Mouse (Mus musculus) forebrain, embryonic 15.5 days (tissue): ENCODE measurements around the gene Dpm3. TPM values are rescaled to one million over a fixed set of nuclear protein-coding genes. Genes with fewer than 3 reads are reported as not detected.
A peak's percentile ranks its signal among the peaks of the same experiment; 100 is the strongest.

Source experiments
- ATAC-seq: fragments of 200-750 bp; cut with Nextera tagmentation; replicated peaks from 2 replicates; pipeline ENCODE4 v1.8.0; 2017; ENCODE audit warnings: mild to moderate bottlenecking, moderate TSS enrichment, moderate library complexity
- H3K27ac ChIP-seq: fragments of 300-500 bp; sonication (generic); replicated peaks from 2 replicates; pipeline ENCODE4 v1.5.1; 2015; ENCODE audit warnings: mild to moderate bottlenecking, inconsistent platforms
- H3K27me3 ChIP-seq: fragments of 300-500 bp; sonication (generic); 2 replicates; pipeline ENCODE4 v1.6.1; 2015; ENCODE audit warnings: inconsistent platforms
- H3K36me3 ChIP-seq: fragments of 300-500 bp; sonication (generic); 2 replicates; pipeline ENCODE4 v1.6.1; 2015; ENCODE audit warnings: mild to moderate bottlenecking, inconsistent platforms
- H3K4me1 ChIP-seq: fragments of 300-500 bp; sonication (generic); 2 replicates; pipeline ENCODE4 v1.6.1; 2015; ENCODE audit warnings: inconsistent platforms
- H3K4me2 ChIP-seq: fragments of 300-500 bp; sonication (generic); replicated peaks from 2 replicates; pipeline ENCODE4 v1.6.1; 2015; ENCODE audit warnings: mild to moderate bottlenecking, inconsistent platforms
- H3K4me3 ChIP-seq: fragments of 300-500 bp; sonication (generic); 2 replicates; pipeline ENCODE4 v1.5.1; 2015; ENCODE audit warnings: mild to moderate bottlenecking, inconsistent platforms
- H3K9ac ChIP-seq: fragments of 300-500 bp; sonication (generic); replicated peaks from 2 replicates; pipeline ENCODE4 v1.6.1; 2015; ENCODE audit warnings: mild to moderate bottlenecking, inconsistent platforms
- H3K9me3 ChIP-seq: fragments of 300-500 bp; sonication (generic); 2 replicates; pipeline ENCODE4 v1.6.1; 2016; ENCODE audit warnings: inconsistent platforms
- WGBS: fragments of 180-500 bp; shearing (Covaris S2); methylation state at CpG from one replicate; pipeline ENCODE4 v1.1.7; 2015; ENCODE audit warnings: mixed read lengths; 5-methylcytosine and 5-hydroxymethylcytosine counted together
- polyA plus RNA-seq: library from polyadenylated mRNA; unstranded; fragments of >200 nt; fragmentation: Nextera tagmentation; extraction: Ambion mirVana; gene quantifications from 2 replicates; pipeline ENCODE4 v1.2.1, GENCODE M21; 2015

Dpm3 gene
- polyA plus RNA-seq, 1 experiment from 2014 or later = 76.5 TPM

DNA sequence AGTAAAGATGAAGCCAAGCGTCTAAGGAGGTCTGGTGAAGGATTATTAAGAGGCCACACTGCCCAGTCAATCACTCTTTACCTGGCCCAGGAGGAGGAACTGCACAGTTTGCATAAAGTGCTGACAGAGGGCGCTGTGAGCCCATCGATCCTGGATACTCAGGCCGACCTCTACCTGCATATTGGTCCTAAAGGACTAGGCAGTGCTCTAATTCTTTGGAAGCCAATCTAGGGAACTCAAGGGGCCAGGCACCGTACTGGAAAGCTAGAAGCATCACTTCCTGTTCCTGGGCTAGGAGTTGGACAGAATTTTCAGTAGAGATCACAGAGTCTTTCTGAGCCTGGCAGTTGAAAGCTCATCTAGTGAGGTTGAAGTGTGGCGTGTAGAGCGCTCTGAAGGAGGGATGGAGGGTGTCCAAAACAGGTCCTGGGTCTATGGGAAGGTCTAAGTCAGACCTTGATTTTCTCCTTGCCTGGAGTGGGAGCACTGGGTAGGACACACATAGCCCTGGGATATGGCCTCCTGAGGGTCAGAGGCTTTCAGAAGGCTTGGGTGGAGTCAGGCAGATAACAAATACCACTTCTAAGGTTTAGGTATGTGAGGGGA is 8.6 kb upstream of the Dpm3 start:
- no peaks in the 10 kb centered on the region for H3K9me3 ChIP-seq
- H3K9ac ChIP-seq = no peak overlapping the region
- no peak for ATAC-seq
- H3K27ac ChIP-seq = no peak overlapping the region
- H3K4me1 ChIP-seq = peaks cover 22% of the 10 kb centered on the region
- H3K27me3 ChIP-seq = no peaks in the 10 kb centered on the region
- no peak overlapping the region for H3K4me2 ChIP-seq
- WGBS = 23% methylated on average over 7 of the region's 7 CpGs
- no peak overlapping the region for H3K4me3 ChIP-seq
- no peaks in the 10 kb centered on the region for H3K36me3 ChIP-seq

DNA sequence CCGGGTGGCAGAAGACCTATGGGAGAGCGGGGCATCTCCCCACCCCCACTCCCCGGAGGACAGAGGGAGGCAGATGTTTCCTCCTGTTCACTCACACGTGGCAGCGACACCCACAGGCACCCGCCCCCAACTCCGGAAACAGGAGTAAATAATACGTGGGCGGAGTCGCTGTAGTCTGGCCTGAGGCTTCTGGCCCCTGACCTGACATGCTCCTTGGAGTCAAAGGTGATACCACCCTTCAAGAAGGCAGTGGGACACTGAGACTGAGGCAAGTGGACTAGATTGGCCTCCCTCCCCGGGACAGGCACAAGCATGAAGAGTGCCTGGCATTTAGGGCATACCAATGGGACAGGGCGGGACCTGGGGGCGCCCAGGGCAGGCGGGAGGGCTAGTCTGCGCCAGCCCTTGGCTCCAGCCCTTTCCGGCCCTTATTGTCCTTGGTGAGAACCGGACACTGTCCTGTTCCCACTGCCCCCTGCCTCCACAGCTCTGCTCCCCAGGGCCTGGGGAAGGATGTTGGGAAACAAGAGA is 7.7 kb upstream of the Dpm3 start:
- WGBS = 10% methylated on average over 17 of the region's 17 CpGs
- Histone ChIP-seq H3K27ac (no peak overlapping the region), H3K9me3 (no peaks in the 10 kb centered on the region), H3K27me3 (no peaks in the 10 kb centered on the region), H3K4me3 (no peak overlapping the region), H3K9ac (no peak overlapping the region), H3K4me1 (peaks cover 17% of the 10 kb centered on the region), H3K4me2 (no peak overlapping the region), H3K36me3 (no peaks in the 10 kb centered on the region)
- no peak for ATAC-seq

DNA sequence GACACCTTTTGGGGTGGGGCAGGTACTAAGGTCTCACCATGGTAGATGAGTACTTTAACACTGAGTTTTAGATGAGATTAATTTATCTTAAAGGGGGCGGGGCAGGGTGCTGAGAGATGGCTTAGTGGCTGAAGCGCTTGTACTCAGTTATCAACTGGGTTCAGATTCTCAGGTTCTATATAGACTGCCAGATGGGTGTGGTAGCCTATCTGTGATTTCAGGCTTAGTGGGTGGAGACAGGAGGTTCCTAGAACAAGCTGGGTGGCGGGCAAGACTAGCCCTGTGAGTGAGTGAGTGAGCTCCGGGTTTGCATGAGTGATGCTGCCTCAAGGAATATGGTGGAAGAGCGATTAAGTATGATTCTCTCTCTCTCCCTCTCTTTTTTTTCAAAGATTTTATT is 4.2 kb upstream of the Dpm3 start:
- no peak overlapping the region for H3K4me3 ChIP-seq
- no peak overlapping the region for H3K27ac ChIP-seq
- H3K27me3 ChIP-seq = no peaks in the 10 kb centered on the region
- ATAC-seq = no peak
- peaks cover 6% of the 10 kb centered on the region; the same call in 1 of the 2 replicates for H3K4me1 ChIP-seq
- no peak overlapping the region for H3K4me2 ChIP-seq
- H3K36me3 ChIP-seq = no peaks in the 10 kb centered on the region
- WGBS = 91% methylated on average over 5 of the region's 5 CpGs
- H3K9ac ChIP-seq = no peak overlapping the region
- no peaks in the 10 kb centered on the region for H3K9me3 ChIP-seq

- H3K9ac ChIP-seq = no peak overlapping the region
- ATAC-seq = no peak
- WGBS = 81% methylated on average over 5 of the region's 5 CpGs
- no peaks in the 10 kb centered on the region for H3K27me3 ChIP-seq
- H3K4me3 ChIP-seq = no peak overlapping the region
- peaks cover 5% of the 10 kb centered on the region; the same call in 1 of the 2 replicates for H3K4me1 ChIP-seq
- no peak overlapping the region for H3K27ac ChIP-seq
- no peaks in the 10 kb centered on the region for H3K36me3 ChIP-seq
- no peak overlapping the region for H3K4me2 ChIP-seq
- H3K9me3 ChIP-seq = no peaks in the 10 kb centered on the region
Measured at GRCm38 (mm10) chr3:89256177-89256576, 3.0 kb upstream of the Dpm3 start.

GRCm38 (mm10) chr3:89260211-89260610 is 1.1 kb downstream of the Dpm3 start:
- Histone ChIP-seq H3K9me3 (no peaks in the 10 kb centered on the region), H3K4me2 (no peak overlapping the region), H3K36me3 (no peaks in the 10 kb centered on the region), H3K4me1 (no peaks in the 10 kb centered on the region), H3K4me3 (no peak overlapping the region), H3K27me3 (no peaks in the 10 kb centered on the region), H3K27ac (no peak overlapping the region), H3K9ac (no peak overlapping the region)
- ATAC-seq = no peak
- WGBS = 65% methylated on average over 3 of the region's 3 CpGs

GRCm38 (mm10) chr3:89262417-89262816 is 3.3 kb downstream of the Dpm3 start:
- H3K27ac ChIP-seq = no peak overlapping the region
- H3K4me2 ChIP-seq = no peak overlapping the region
- 76% methylated on average over 10 of the region's 10 CpGs for WGBS
- peaks cover 12% of the 10 kb centered on the region for H3K4me1 ChIP-seq
- ATAC-seq = no peak
- no peaks in the 10 kb centered on the region for H3K36me3 ChIP-seq
- no peaks in the 10 kb centered on the region for H3K9me3 ChIP-seq
- H3K9ac ChIP-seq = no peak overlapping the region
- H3K27me3 ChIP-seq = no peaks in the 10 kb centered on the region
- H3K4me3 ChIP-seq = no peak overlapping the region

GRCm38 (mm10) chr3:89266439-89266893 is 7.3 kb downstream of the Dpm3 start:
- Histone ChIP-seq H3K27ac (peak overlapping the region; percentile 74), H3K4me3 (peak overlapping the region; percentile 62), H3K9me3 (no peaks in the 10 kb centered on the region), H3K4me1 (peaks cover 41% of the 10 kb centered on the region), H3K27me3 (no peaks in the 10 kb centered on the region), H3K4me2 (peak overlapping the region; percentile 89), H3K36me3 (no peaks in the 10 kb centered on the region), H3K9ac (peak overlapping the region; percentile 76)
- ATAC-seq = peak; percentile 92
- under 1% methylated on average over 20 of the region's 20 CpGs for WGBS

DNA sequence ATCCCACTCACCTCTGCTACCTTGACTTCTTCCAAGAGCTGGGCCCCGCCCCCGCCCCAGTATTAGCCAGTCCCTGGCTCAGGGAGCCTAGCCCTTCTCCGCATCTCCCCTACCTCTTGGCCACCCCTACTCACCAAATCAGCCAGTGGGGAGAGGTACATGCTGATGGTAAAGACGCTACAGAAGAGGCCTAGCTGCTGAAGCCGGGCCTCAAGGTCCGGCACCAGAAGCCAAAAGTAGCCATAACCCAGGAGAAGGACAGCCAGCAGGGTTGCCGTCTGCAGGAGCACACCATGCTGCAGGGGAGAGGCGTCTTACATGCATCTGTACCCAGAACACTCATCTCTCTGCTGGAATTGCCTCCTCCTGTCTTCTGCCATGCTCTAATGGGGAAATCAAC is 9.8 kb downstream of the Dpm3 start:
- Histone ChIP-seq H3K4me3 (no peak overlapping the region), H3K9me3 (no peaks in the 10 kb centered on the region), H3K27me3 (no peaks in the 10 kb centered on the region), H3K4me1 (peaks cover 41% of the 10 kb centered on the region), H3K9ac (no peak overlapping the region), H3K36me3 (no peaks in the 10 kb centered on the region), H3K4me2 (no peak overlapping the region), H3K27ac (no peak overlapping the region)
- ATAC-seq = no peak
- 51% methylated on average over 8 of the region's 8 CpGs for WGBS

DNA sequence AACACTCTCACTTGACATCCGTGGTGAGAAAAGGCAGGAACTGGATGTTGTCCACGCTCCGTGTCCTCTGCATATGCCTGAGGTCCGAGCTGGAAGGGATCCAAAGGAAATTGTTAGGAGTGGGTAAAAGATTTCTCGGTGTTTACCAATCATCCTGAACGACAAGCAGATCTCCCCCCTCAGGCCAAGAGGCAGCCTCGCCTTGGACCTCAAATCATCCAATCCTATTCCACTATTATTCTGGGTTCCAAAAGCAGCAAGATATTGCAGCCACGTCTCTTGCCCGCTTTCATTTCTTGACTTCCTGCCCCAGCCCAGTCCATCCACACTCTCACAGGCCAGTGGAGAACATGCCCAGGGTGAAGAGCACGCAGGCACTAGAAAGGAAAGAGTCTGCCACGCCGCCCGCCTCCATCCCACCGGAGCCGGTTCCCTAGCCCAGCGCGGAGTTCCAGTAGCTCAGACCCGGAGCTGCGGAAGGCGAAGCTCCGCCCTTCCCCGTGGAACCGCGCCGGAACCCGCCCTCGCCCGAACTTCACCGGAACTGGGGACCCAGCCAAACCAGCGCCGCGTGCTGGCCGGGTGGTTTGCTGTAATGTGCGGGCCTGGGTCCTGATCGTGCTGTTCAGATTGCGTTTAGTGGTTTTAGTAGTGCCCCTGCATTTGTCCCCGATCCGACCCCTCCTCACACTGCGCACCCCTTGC is 11.0 kb downstream of the Dpm3 start, which contains the start of gene Slc50a1:
TSS of gene Slc50a1 (minus strand) at position 520 of the 705 bp plus-strand sequence.
- peak within 1 kb of the TSS; percentile 87 for H3K4me2 ChIP-seq
- peak within 1 kb of the TSS; percentile 60 for H3K4me3 ChIP-seq
- ATAC-seq = peak; percentile 38
- peaks cover 41% of the 10 kb centered on the region for H3K4me1 ChIP-seq
- H3K36me3 ChIP-seq = no peaks in the 10 kb centered on the region
- H3K27ac ChIP-seq = peak within 1 kb of the TSS; percentile 72
- WGBS = 2% methylated on average over 39 of the region's 39 CpGs
- no peaks in the 10 kb centered on the region for H3K9me3 ChIP-seq
- no peaks in the 10 kb centered on the region for H3K27me3 ChIP-seq
- peak within 1 kb of the TSS; percentile 76 for H3K9ac ChIP-seq

- Histone ChIP-seq H3K27me3 (no peaks in the 10 kb centered on the region), H3K9me3 (no peaks in the 10 kb centered on the region), H3K27ac (peak overlapping the region; percentile 72), H3K9ac (peak overlapping the region; percentile 76), H3K36me3 (no peaks in the 10 kb centered on the region), H3K4me3 (peak overlapping the region; percentile 60), H3K4me1 (peaks cover 40% of the 10 kb centered on the region), H3K4me2 (peak overlapping the region; percentile 87)
- WGBS = 53% methylated on average over 6 of the region's 6 CpGs
- no peak for ATAC-seq
Measured at GRCm38 (mm10) chr3:89270891-89271290, 11.7 kb downstream of the Dpm3 start.

GRCm38 (mm10) chr3:89271760-89272159 is 12.6 kb downstream of the Dpm3 start:
- H3K9ac ChIP-seq = no peak overlapping the region
- ATAC-seq = no peak

GRCm38 (mm10) chr3:89276061-89276460 is 16.9 kb downstream of the Dpm3 start:
- Histone ChIP-seq H3K4me3 (no peak overlapping the region), H3K4me1 (peaks cover 28% of the 10 kb centered on the region), H3K4me2 (no peak overlapping the region), H3K27ac (no peak overlapping the region), H3K9ac (no peak overlapping the region), H3K36me3 (no peaks in the 10 kb centered on the region), H3K27me3 (no peaks in the 10 kb centered on the region), H3K9me3 (no peaks in the 10 kb centered on the region)
- ATAC-seq = no peak
- 94% methylated on average over 13 of the region's 13 CpGs for WGBS

More at GRCm38 (mm10) chr3:89271760-89272159, 12.6 kb downstream of the Dpm3 start:
- H3K4me2 ChIP-seq = no peak overlapping the region
- H3K27ac ChIP-seq = no peak overlapping the region
- H3K4me1 ChIP-seq = peaks cover 36% of the 10 kb centered on the region
- H3K27me3 ChIP-seq = no peaks in the 10 kb centered on the region
- no peak overlapping the region for H3K4me3 ChIP-seq
- 48% methylated on average over 6 of the region's 6 CpGs for WGBS
- H3K36me3 ChIP-seq = no peaks in the 10 kb centered on the region
- no peaks in the 10 kb centered on the region for H3K9me3 ChIP-seq
